19 mouse cellular contexts compared by ENCODE assay signal in the genomic region with DNA sequence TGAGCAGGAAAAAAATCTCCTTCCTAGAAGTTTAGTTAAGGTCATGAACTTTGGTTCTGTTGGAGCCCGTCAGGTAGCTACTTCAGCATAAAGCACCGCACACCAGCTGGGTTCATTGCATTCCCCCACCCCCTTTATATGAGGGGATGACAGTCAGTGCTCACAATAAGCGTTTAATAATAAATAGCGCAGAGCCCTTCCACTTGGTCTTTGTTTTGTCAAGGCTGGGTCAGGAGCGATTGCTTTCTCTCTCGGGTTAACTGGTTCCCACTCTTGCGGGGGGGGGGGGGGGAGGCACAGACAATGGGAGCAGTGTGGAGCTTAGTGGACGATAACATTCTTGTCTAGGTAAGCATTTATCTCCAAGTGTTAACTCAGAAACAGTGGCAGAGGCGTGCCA. TPM values are rescaled to one million over a fixed set of nuclear protein-coding genes. Genes with fewer than 3 reads are reported as not detected.
DNase-seq lines count a peak whose midpoint lies in the region; ATAC-seq and TF ChIP-seq lines count a peak whose summit lies in the region.
"Had no signal": no experiment of that assay in that cellular context is flagged by ENCODE, and none has a peak within 500 bp of the region (broad histone marks: within the 10 kb centered on the region; RNA-seq: fewer than 3 reads in every experiment).

No protein-coding gene starts in this region.

- peak; percentile 32 for DNase-seq in hindbrain, embryonic 10.5 days (ENCODE audit: low spot score)
- DNase-seq in hindbrain, postnatal 0 days (ENCODE audit: low spot score): no peak
- no peak for DNase-seq in midbrain, embryonic 14.5 days
- no peak for DNase-seq in cerebellum, adult 2 months
- DNase-seq: adrenal gland, postnatal 36 days; cerebellum, adult 9-11 months; gastrocnemius, postnatal 10 days; heart, adult 2 months; layer of hippocampus, postnatal 36 days; liver; liver, postnatal 0 days; thymus, adult 2 months had no signal

- no peak for TF ChIP-seq POLR2A in cerebellum, adult 2 months (IDR thresholded peaks at IDR 0.05; ENCODE audit: borderline replicate concordance, insufficient read depth, low read length)

- H3K36me3 ChIP-seq in hindbrain, embryonic 10.5 days: peaks cover 13% of the 10 kb centered on the region
- H3K36me3 ChIP-seq in hindbrain, postnatal 0 days (ENCODE audit: insufficient read depth, low read length): no peaks in the 10 kb centered on the region
- H3K36me3 ChIP-seq in midbrain, embryonic 12.5 days: no peaks in the 10 kb centered on the region
- H3K36me3 ChIP-seq in midbrain, embryonic 15.5 days (replicated peaks): no peaks in the 10 kb centered on the region
- H3K36me3 ChIP-seq in midbrain, embryonic 14.5 days (ENCODE audit: control insufficient read depth, insufficient read depth, low read length): no peaks in the 10 kb centered on the region
- H3K36me3 ChIP-seq: heart, embryonic 15.5 days had no signal

- 13% methylated on average over 9 of the region's 9 CpGs for WGBS in hindbrain, embryonic 10.5 days
- 21% methylated on average over 9 of the region's 9 CpGs for WGBS in hindbrain, postnatal 0 days
- 12% methylated on average over 9 of the region's 9 CpGs for WGBS in midbrain, embryonic 12.5 days
- 13% methylated on average over 9 of the region's 9 CpGs for WGBS in midbrain, embryonic 15.5 days
- 11% methylated on average over 9 of the region's 9 CpGs for WGBS in midbrain, embryonic 14.5 days
- 75% methylated on average over 9 of the region's 9 CpGs for WGBS in cerebellum, adult 2 months

- H3K4me3 ChIP-seq in hindbrain, embryonic 10.5 days: peak overlapping the region; percentile 26
- H3K4me3 ChIP-seq in hindbrain, postnatal 0 days (ENCODE audit: low read length): no peak overlapping the region
- H3K4me3 ChIP-seq in midbrain, embryonic 12.5 days: no peak overlapping the region
- H3K4me3 ChIP-seq in midbrain, embryonic 15.5 days: no peak overlapping the region
- no peak overlapping the region for H3K4me3 ChIP-seq in midbrain, embryonic 14.5 days (replicated peaks; ENCODE audit: low read depth, low read length)
- H3K4me3 ChIP-seq in cerebellum, adult 2 months (replicated peaks; ENCODE audit: insufficient read depth, low read depth, low read length): no peak overlapping the region
- H3K4me3 ChIP-seq: heart, adult 2 months; heart, embryonic 15.5 days had no signal

- TF ChIP-seq CTCF in hindbrain, postnatal 0 days (IDR thresholded peaks at IDR 0.05; ENCODE audit: low read depth): no peak
- TF ChIP-seq CTCF in cerebellum, adult 2 months (IDR thresholded peaks at IDR 0.05; ENCODE audit: borderline replicate concordance, insufficient read depth, low read depth, low read length): no peak

- no peaks in the 10 kb centered on the region for H3K9me3 ChIP-seq in hindbrain, embryonic 10.5 days
- no peaks in the 10 kb centered on the region for H3K9me3 ChIP-seq in hindbrain, postnatal 0 days (ENCODE audit: low read length)
- H3K9me3 ChIP-seq in midbrain, embryonic 12.5 days: no peaks in the 10 kb centered on the region
- no peaks in the 10 kb centered on the region for H3K9me3 ChIP-seq in midbrain, embryonic 15.5 days
- H3K9me3 ChIP-seq in midbrain, embryonic 14.5 days (ENCODE audit: control insufficient read depth, low read length): no peaks in the 10 kb centered on the region
- H3K9me3 ChIP-seq: heart, embryonic 15.5 days had no signal

- H3K27me3 ChIP-seq in hindbrain, embryonic 10.5 days (ENCODE audit: insufficient read depth, poor library complexity, severe bottlenecking): no peaks in the 10 kb centered on the region
- H3K27me3 ChIP-seq in hindbrain, postnatal 0 days (ENCODE audit: insufficient read depth, low read length): no peaks in the 10 kb centered on the region
- H3K27me3 ChIP-seq in midbrain, embryonic 12.5 days: no peaks in the 10 kb centered on the region
- 0 out of 2 replicates have a peak, but pooled peaks cover 4% of the 10 kb centered on the region for H3K27me3 ChIP-seq in midbrain, embryonic 15.5 days (replicated peaks)
- H3K27me3 ChIP-seq in midbrain, embryonic 14.5 days (ENCODE audit: control insufficient read depth, insufficient read depth, low read length): no peaks in the 10 kb centered on the region
- no peaks in the 10 kb centered on the region; the same call in 1 of the 2 replicates for H3K27me3 ChIP-seq in cerebellum, adult 2 months (ENCODE audit: control insufficient read depth, insufficient read depth, low read length)

- no peak overlapping the region for H3K9ac ChIP-seq in hindbrain, postnatal 0 days (replicated peaks; ENCODE audit: low read length)
- H3K9ac ChIP-seq in midbrain, embryonic 12.5 days (replicated peaks): no peak overlapping the region
- H3K9ac ChIP-seq in midbrain, embryonic 15.5 days: no peak overlapping the region
- no peak overlapping the region for H3K9ac ChIP-seq in midbrain, embryonic 14.5 days (replicated peaks; ENCODE audit: low read length)
- H3K9ac ChIP-seq: heart, embryonic 15.5 days; liver, postnatal 0 days had no signal

- ATAC-seq in hindbrain, postnatal 0 days: no peak
- ATAC-seq in midbrain, embryonic 12.5 days (ENCODE audit: low FRiP score, low read depth): no peak
- ATAC-seq in midbrain, embryonic 15.5 days (replicated peaks): no peak
- no peak for ATAC-seq in midbrain, embryonic 14.5 days (ENCODE audit: low FRiP score, low TSS enrichment)
- ATAC-seq in cerebellum, adult (ENCODE audit: insufficient number of reproducible peaks, low FRiP score, low TSS enrichment): no peak
- ATAC-seq: intestine, postnatal 0 days; liver, postnatal 0 days had no signal

- peak overlapping the region; percentile 70 for H3K27ac ChIP-seq in hindbrain, embryonic 10.5 days
- H3K27ac ChIP-seq in hindbrain, postnatal 0 days: no peak overlapping the region
- no peak overlapping the region for H3K27ac ChIP-seq in midbrain, embryonic 12.5 days (replicated peaks)
- H3K27ac ChIP-seq in midbrain, embryonic 15.5 days: no peak overlapping the region
- no peak overlapping the region for H3K27ac ChIP-seq in midbrain, embryonic 14.5 days (replicated peaks; ENCODE audit: low read depth, low read length)
- H3K27ac ChIP-seq in cerebellum, adult 2 months (ENCODE audit: insufficient read depth, low read length): no peak overlapping the region
- H3K27ac ChIP-seq: heart, adult 2 months; heart, embryonic 15.5 days had no signal

- H3K4me1 ChIP-seq in hindbrain, embryonic 10.5 days (replicated peaks): peaks cover 72% of the 10 kb centered on the region
- H3K4me1 ChIP-seq in hindbrain, postnatal 0 days (ENCODE audit: insufficient read depth, low read length): peaks cover 19% of the 10 kb centered on the region; the same call in 1 of the 2 replicates
- H3K4me1 ChIP-seq in midbrain, embryonic 12.5 days: peaks cover 52% of the 10 kb centered on the region
- peaks cover 20% of the 10 kb centered on the region for H3K4me1 ChIP-seq in midbrain, embryonic 15.5 days
- H3K4me1 ChIP-seq in midbrain, embryonic 14.5 days (ENCODE audit: control insufficient read depth, insufficient read depth, low read length): peaks cover 19% of the 10 kb centered on the region
- H3K4me1 ChIP-seq in cerebellum, adult 2 months (ENCODE audit: control insufficient read depth, insufficient read depth, low read length): no peaks in the 10 kb centered on the region; the same call in 1 of the 2 replicates

- no peak overlapping the region for H3K4me2 ChIP-seq in hindbrain, postnatal 0 days (ENCODE audit: low read depth, low read length)
- peak overlapping the region; percentile 22; the same call in 1 of the 2 replicates for H3K4me2 ChIP-seq in midbrain, embryonic 12.5 days (replicated peaks)
- no peak overlapping the region for H3K4me2 ChIP-seq in midbrain, embryonic 15.5 days
- H3K4me2 ChIP-seq in midbrain, embryonic 14.5 days (ENCODE audit: low read length): peak overlapping the region; percentile 15; the same call in 1 of the 2 replicates
- H3K4me2 ChIP-seq: heart, embryonic 15.5 days had no signal

RNA-seq across cellular contexts. Expression of a gene that starts 4.7 kb away (rescaled TPM):
- polyA plus RNA-seq in hindbrain, embryonic 10.5 days (2016; fragmentation: Nextera tagmentation; extraction: Ambion mirVana): 19.1 and 25.8 TPM in 2 replicates
- 18.4 and 31.2 TPM in 2 replicates for total RNA-seq in hindbrain, postnatal 0 days (2014; rRNA removed)
- 2.8 and 3.4 TPM in 2 replicates for polyA plus RNA-seq in hindbrain, postnatal 0 days (2015; fragmentation: Nextera tagmentation; extraction: Ambion mirVana)
- 23.2 and 25.8 TPM in 2 replicates for polyA plus RNA-seq in midbrain, embryonic 12.5 days (2016; fragmentation: Nextera tagmentation; extraction: Ambion mirVana)
- 6.5 and 8.6 TPM in 2 replicates for polyA plus RNA-seq in midbrain, embryonic 15.5 days (2015; fragmentation: Nextera tagmentation; extraction: Ambion mirVana)
- polyA plus RNA-seq in midbrain, embryonic 14.5 days (2014; fragmentation: Nextera tagmentation; extraction: Ambion mirVana): 3.2 and 10.1 TPM in 2 replicates
- 1.9 TPM in 2 replicates for polyA plus RNA-seq in cerebellum, adult 2 months (2012; rRNA removed)
- total RNA-seq: hematopoietic stem cell, adult 5-6 weeks; megakaryocyte-erythroid progenitor cell, adult 5-6 weeks had no signal

Comparison
In these comparisons a context has a peak if more than half of its experiments do, and no peak if none do; other contexts are left out.
1. H3K4me2 ChIP-seq: peak in midbrain, embryonic 12.5 days (single experiment) and midbrain, embryonic 14.5 days (single experiment); none in hindbrain, postnatal 0 days (single experiment) and midbrain, embryonic 15.5 days (single experiment).